Mouse (Mus musculus) embryonic facial prominence, embryonic 13.5 days (tissue): Measurements from ENCODE around the gene Tmem221. TPM values are rescaled to one million over a fixed set of nuclear protein-coding genes. Genes with fewer than 3 reads are reported as not detected.
A peak's percentile ranks its signal among the peaks of the same experiment; 100 is the strongest.

Experiments used
- ATAC-seq: fragments of 200-750 bp; cut with Nextera tagmentation; 2 replicates; pipeline ENCODE4 v1.8.0; 2017; ENCODE audit warnings: low read depth; ENCODE audit not compliant: insufficient number of reproducible peaks, insufficient read depth, low FRiP score, low TSS enrichment
- H3K27ac ChIP-seq: fragments of 300-500 bp; sonication (generic); 2 replicates; pipeline ENCODE4 v1.5.1; 2015; ENCODE audit warnings: moderate library complexity, mild to moderate bottlenecking, inconsistent platforms
- H3K27me3 ChIP-seq: fragments of 300-500 bp; sonication (generic); 2 replicates; pipeline ENCODE4 v1.6.1; 2015; ENCODE audit warnings: mild to moderate bottlenecking, inconsistent platforms
- H3K36me3 ChIP-seq: fragments of 300-500 bp; sonication (generic); 2 replicates; pipeline ENCODE4 v1.6.1; 2015; ENCODE audit warnings: mild to moderate bottlenecking, inconsistent platforms
- H3K4me1 ChIP-seq: fragments of 300-500 bp; sonication (generic); 2 replicates; pipeline ENCODE4 v1.6.1; 2015; ENCODE audit warnings: inconsistent platforms
- H3K4me2 ChIP-seq: fragments of 300-500 bp; sonication (generic); 2 replicates; pipeline ENCODE4 v1.6.1; 2015; ENCODE audit warnings: moderate library complexity, mild to moderate bottlenecking, inconsistent platforms
- H3K4me3 ChIP-seq: fragments of 300-500 bp; sonication (generic); 2 replicates; pipeline ENCODE4 v1.5.1; 2015; ENCODE audit warnings: mild to moderate bottlenecking, inconsistent platforms
- H3K9ac ChIP-seq: fragments of 300-500 bp; sonication (generic); 2 replicates; pipeline ENCODE4 v1.6.1; 2015; ENCODE audit warnings: mild to moderate bottlenecking, inconsistent platforms
- H3K9me3 ChIP-seq: fragments of 300-500 bp; sonication (generic); 2 replicates; pipeline ENCODE4 v1.6.1; 2016; ENCODE audit warnings: inconsistent platforms
- WGBS: fragments of 180-500 bp; shearing (Covaris S2); methylation state at CpG from one replicate; pipeline ENCODE4 v1.1.7; 2015; ENCODE audit warnings: mixed read lengths; 5-methylcytosine and 5-hydroxymethylcytosine counted together
- polyA plus RNA-seq: library from polyadenylated mRNA; unstranded; fragments of >200 nt; fragmentation: Nextera tagmentation; extraction: Ambion mirVana; gene quantifications from 2 replicates; pipeline ENCODE4 v1.2.1, GENCODE M21; 2015

Tmem221 gene
- polyA plus RNA-seq, result 0.55 and 1.1 TPM in 2 replicates

DNA sequence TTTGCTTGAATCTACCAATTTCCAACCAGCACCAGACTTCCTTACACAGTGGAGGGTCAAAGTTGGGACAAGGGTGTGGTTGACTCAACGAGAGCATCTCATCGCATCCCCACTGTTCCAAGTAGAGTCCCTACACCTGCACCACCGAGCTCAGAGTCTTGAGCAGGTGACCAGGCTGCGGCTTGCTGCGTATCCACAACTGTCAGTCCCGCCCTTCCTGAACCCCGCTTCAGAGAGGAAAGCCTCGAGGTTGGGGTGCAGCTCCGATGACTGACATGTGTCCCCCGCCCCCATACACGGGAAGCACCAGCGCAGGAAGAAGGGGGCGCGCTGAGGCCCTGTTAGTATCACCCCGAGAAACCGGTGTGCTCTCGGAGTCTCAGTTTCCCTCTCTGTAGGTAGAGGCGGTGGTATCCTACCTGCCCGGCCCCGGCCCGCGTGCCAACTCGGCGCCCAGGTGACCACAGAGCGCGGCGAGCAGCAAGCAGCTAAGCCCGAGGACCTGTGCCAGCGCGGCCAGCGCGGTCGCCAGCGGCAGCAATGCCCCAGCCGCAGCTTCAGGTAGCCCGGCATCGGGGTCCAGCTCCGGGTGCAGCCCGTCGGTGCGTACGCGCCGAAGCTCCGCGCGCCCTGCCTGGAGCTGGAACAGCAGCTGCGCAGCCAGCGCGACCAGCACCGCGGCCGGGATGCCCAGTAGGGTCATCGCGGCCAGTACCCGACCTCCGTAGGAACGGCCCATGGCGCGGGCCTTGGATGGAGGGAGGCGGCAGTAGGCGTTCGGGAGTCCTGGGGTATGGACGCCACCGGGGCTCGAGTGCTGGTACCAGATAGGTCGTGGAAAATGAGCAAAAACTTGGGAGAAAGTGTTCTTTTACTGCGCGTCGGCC is at the start of gene Tmem221:
Gene Tmem221, minus strand, starts transcription at position 801 of the 887 bp plus-strand sequence.
- Histone ChIP-seq H3K4me3 (peak within 1 kb of the TSS; percentile 43), H3K9me3 (no peaks in the 10 kb centered on the region), H3K9ac (peak within 1 kb of the TSS; percentile 56), H3K27ac (no peak within 1 kb of the TSS), H3K36me3 (no peaks in the 10 kb centered on the region), H3K4me2 (peak within 1 kb of the TSS; percentile 64), H3K27me3 (peaks cover 80% of the 10 kb centered on the region), H3K4me1 (peaks cover 21% of the 10 kb centered on the region)
- no peak for ATAC-seq
- 4% methylated on average over 70 of the region's 70 CpGs for WGBS

DNA sequence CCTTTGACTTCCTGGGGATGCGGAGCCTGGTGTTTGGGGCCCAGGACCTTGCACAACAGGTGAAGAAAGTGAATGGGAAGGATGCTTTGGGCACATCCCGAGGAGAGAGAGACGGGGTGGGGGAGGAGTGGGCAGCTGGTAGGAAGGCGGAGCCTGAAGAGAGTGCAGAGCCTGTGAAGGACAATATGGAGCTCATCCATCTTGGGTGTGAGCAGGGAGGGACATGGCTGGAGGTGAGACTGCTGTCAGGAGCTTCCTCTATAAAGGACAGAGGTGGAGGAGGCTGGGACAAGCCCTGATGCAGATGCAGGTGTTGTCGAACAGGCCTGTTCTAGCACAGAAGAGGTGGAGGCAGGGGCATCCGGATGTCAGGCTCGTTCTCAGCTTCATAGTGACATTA is 45.4 kb upstream of the Tmem221 start:
- 0 out of 2 replicates have a peak overlapping the region, but pooled peaks have one; percentile 3 for H3K9ac ChIP-seq
- peaks cover 44% of the 10 kb centered on the region for H3K27me3 ChIP-seq
- ATAC-seq, result no peak
- H3K36me3 ChIP-seq, result peaks cover 9% of the 10 kb centered on the region; the same call in 1 of the 2 replicates
- H3K27ac ChIP-seq, result no peak overlapping the region
- H3K4me3 ChIP-seq, result no peak overlapping the region
- H3K9me3 ChIP-seq, result no peaks in the 10 kb centered on the region
- WGBS, result 62% methylated on average over 7 of the region's 7 CpGs
- H3K4me1 ChIP-seq, result peaks cover 21% of the 10 kb centered on the region
- H3K4me2 ChIP-seq, result no peak overlapping the region

DNA sequence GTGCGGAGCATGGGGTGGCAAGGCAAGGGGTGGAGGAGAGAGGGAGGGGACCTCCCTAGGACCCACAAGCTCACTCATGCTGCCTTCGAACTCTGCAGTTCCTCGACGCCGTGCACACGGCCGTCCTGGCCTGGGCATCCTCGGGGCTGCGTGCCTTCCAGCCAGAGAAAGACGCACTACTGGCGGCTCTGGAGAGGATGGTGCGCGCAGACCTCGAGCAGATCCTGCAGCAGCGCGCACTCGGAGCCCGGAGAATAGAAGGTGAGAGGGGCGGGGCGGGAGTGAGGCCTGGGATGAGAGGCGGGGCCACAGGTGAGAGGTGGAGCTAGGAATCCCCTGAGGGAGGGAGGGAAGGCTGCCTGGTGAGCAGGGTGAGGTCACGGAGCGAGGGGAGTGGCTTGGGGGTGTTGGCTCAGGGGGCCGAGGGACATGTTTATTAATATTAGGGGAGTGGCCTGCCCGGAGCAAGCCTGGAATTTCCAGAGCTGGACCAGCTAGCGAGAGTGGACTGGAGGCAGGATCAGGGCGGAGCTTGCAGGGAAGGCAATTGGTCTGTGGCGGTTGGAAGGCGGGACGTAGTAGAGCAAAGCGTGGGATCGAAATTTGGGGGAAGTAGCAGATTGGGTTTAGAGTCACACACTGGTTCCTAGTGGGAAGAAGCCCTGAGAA is 44.1 kb upstream of the Tmem221 start:
- peak overlapping the region; percentile 46 for H3K4me3 ChIP-seq
- H3K27ac ChIP-seq, result no peak overlapping the region
- H3K9me3 ChIP-seq, result no peaks in the 10 kb centered on the region
- peaks cover 44% of the 10 kb centered on the region for H3K27me3 ChIP-seq
- H3K9ac ChIP-seq, result peak overlapping the region; percentile 66
- peak overlapping the region; percentile 83 for H3K4me2 ChIP-seq
- H3K36me3 ChIP-seq, result peaks cover 9% of the 10 kb centered on the region; the same call in 1 of the 2 replicates
- H3K4me1 ChIP-seq, result peaks cover 21% of the 10 kb centered on the region
- ATAC-seq, result peak; percentile 72
- WGBS, result 2% methylated on average over 32 of the region's 32 CpGs

DNA sequence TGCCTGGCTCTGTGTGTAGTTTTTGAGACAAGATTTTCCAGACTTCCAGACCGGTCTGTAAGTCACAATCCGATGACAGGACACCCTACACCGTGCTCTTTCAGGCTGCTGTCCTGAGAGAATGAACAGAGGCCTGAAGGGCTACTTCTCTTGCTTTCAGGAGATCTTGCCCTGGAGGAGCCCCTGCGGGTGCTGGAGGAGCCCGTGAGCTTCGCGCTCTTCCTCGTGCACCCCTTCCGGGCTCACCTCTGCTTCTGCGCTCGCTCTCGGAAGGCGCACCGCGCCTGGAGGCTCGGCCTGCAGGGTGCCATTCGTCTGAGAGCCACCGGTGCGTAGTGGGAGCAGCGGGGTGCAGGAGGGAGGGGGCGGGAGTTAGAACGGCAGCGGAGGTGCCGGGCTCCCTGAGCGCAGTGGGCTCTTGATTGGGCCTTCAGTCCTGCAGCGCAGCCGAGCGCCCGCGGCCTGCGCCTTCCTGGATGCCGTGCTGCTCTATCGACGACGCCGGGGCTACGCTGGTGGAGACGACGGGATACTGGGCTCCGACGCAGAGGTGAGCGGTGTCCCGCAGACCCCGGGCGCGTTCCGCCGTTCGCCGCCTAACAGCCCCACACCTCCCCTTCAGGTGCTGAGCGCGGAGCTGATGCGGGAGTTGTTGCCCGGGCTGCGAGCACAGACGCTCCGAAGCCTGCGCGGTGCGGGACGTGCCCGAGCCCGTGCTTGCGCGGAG is 43.4 kb upstream of the Tmem221 start:
- peak overlapping the region; percentile 46 for H3K4me3 ChIP-seq

DNA sequence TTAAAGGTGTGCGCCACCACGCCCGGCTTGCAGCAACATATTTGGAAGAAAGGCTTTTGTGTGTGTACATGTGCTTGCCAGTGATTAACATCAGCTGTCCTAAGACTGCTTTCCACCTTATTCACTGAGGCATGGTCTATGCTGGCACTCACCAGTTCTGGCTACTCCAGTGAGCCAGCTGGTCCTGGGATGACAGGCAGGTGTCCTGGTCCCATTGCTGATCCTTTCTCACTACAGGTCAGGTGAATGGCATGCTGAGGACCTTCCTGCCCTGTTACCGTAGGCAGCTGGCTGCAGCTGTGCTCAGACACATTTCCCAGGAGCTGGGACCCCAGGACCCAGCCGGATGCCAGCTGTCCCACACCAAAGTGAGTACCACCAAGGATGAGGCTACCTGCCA is 40.2 kb upstream of the Tmem221 start:
- 93% methylated on average over 5 of the region's 5 CpGs for WGBS
- H3K36me3 ChIP-seq, result peaks cover 16% of the 10 kb centered on the region
- no peak overlapping the region for H3K4me3 ChIP-seq
- H3K27me3 ChIP-seq, result peaks cover 39% of the 10 kb centered on the region
- H3K9ac ChIP-seq, result no peak overlapping the region
- peaks cover 33% of the 10 kb centered on the region for H3K4me1 ChIP-seq
- H3K27ac ChIP-seq, result no peak overlapping the region
- no peak overlapping the region for H3K4me2 ChIP-seq
- no peaks in the 10 kb centered on the region for H3K9me3 ChIP-seq
- no peak for ATAC-seq

More for the DNA sequence above, 43.4 kb upstream of the Tmem221 start:
- peaks cover 44% of the 10 kb centered on the region for H3K27me3 ChIP-seq
- H3K27ac ChIP-seq, result no peak overlapping the region
- peak; percentile 27 for ATAC-seq
- H3K36me3 ChIP-seq, result peaks cover 9% of the 10 kb centered on the region; the same call in 1 of the 2 replicates
- H3K4me1 ChIP-seq, result peaks cover 21% of the 10 kb centered on the region
- peak overlapping the region; percentile 66 for H3K9ac ChIP-seq
- H3K9me3 ChIP-seq, result no peaks in the 10 kb centered on the region
- WGBS, result 2% methylated on average over 65 of the region's 65 CpGs
- peak overlapping the region; percentile 83 for H3K4me2 ChIP-seq

DNA sequence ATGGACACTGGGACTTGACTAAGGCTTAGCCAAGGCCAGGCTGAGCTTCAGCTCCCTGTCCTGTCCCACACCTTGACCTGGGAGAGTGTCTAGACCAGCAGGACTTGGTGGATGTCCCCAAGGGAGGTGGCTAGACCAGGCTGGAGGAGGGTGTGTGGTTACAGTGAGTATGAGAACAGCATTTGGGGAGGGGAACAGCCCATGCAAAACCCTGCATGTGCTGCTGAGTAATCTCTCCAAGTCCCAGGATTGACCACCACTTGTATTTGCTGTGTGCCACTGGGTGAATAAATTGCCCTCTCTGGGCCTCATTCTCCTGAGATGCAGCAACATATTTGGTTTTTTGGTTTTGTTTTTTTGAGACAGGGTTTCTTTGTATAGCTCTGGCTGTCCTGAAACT is 39.7 kb upstream of the Tmem221 start:
- Histone ChIP-seq H3K9me3 (no peaks in the 10 kb centered on the region), H3K27me3 (peaks cover 34% of the 10 kb centered on the region), H3K36me3 (peaks cover 16% of the 10 kb centered on the region), H3K9ac (no peak overlapping the region), H3K4me1 (peaks cover 32% of the 10 kb centered on the region), H3K27ac (no peak overlapping the region), H3K4me3 (no peak overlapping the region), H3K4me2 (no peak overlapping the region)
- ATAC-seq, result no peak

DNA sequence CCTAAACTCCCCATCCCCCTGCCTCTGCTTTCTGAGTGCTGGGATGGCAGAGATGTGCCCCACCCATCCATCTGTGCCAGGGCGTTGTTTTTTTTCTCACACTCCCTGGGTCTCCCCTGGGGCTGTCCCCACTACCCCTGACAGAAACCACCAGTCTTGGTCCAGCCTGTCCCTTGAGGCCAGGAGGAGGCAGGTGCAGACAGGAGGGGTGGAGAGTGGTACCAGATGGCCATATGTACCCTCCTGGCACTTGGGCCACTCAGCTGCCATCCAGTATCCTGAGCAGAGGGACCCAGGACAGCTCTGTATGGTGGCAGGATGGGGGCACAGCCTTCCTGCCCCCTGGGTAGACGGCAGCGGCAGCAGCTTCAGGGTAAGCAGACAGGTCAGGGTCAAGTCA is 38.8 kb upstream of the Tmem221 start, which contains the start of gene Fam129c:
Gene Fam129c, plus strand, starts transcription at position 198 of the 400 bp plus-strand sequence.
- H3K27me3 ChIP-seq, result peaks cover 25% of the 10 kb centered on the region
- no peak within 1 kb of the TSS for H3K27ac ChIP-seq
- H3K9me3 ChIP-seq, result no peaks in the 10 kb centered on the region
- H3K36me3 ChIP-seq, result peaks cover 16% of the 10 kb centered on the region
- no peak within 1 kb of the TSS for H3K9ac ChIP-seq
- H3K4me3 ChIP-seq, result no peak within 1 kb of the TSS
- no peak for ATAC-seq
- WGBS, result 86% methylated on average over 3 of the region's 3 CpGs
- peaks cover 32% of the 10 kb centered on the region for H3K4me1 ChIP-seq
- no peak within 1 kb of the TSS for H3K4me2 ChIP-seq

DNA sequence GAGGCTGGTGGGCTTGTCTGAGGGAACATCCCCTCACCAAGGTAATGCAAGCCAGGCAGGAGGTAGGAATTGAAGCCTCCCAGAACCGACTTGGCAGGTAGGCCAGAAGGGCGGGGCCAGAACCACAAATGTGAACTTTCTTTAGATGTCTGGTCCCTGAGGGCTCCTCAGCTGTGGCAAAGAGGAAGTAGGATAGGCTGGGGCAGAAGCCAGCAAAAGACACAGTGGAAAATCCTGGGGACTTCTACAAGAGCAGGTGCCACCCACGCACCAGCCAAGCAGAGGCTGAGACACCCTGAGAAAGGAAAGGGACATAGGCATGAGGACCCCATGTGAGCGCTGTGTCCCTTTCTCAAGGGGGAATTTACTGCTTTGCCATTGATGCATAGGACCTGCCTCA is 38.1 kb upstream of the Tmem221 start:
- ATAC-seq, result no peak
- Histone ChIP-seq H3K9ac (no peak overlapping the region), H3K4me1 (peaks cover 25% of the 10 kb centered on the region), H3K27me3 (peaks cover 18% of the 10 kb centered on the region), H3K4me3 (no peak overlapping the region), H3K4me2 (no peak overlapping the region), H3K27ac (no peak overlapping the region), H3K36me3 (peaks cover 16% of the 10 kb centered on the region), H3K9me3 (no peaks in the 10 kb centered on the region)
- 75% methylated on average over 4 of the region's 4 CpGs for WGBS

DNA sequence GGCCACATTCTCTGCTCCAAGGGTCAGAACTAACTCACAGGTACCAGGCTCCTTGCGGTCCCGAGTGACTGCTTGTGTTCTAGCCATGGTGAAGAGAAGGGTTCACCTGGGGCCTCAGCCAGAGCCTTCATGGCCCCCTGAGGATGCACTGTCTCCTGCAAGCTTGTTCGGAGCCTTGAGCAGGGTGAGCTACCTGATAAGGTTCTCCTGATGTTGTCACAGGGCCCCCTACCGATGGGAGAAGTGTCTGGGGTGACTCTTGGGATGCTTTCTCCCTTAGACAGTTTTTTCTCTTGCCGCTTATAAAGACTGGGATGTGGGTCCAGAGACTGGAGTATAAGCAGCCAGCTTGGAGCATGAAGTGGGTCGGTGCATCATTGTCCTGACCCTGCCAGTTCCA is 37.7 kb upstream of the Tmem221 start:
- peaks cover 16% of the 10 kb centered on the region for H3K36me3 ChIP-seq
- peak overlapping the region; percentile 31 for H3K4me2 ChIP-seq
- WGBS, result 53% methylated on average over 6 of the region's 6 CpGs
- H3K9ac ChIP-seq, result 0 out of 2 replicates have a peak overlapping the region, but pooled peaks have one; percentile 27
- no peak for ATAC-seq
- H3K9me3 ChIP-seq, result no peaks in the 10 kb centered on the region
- peaks cover 23% of the 10 kb centered on the region for H3K4me1 ChIP-seq
- no peak overlapping the region for H3K4me3 ChIP-seq
- H3K27me3 ChIP-seq, result peaks cover 14% of the 10 kb centered on the region
- no peak overlapping the region for H3K27ac ChIP-seq

DNA sequence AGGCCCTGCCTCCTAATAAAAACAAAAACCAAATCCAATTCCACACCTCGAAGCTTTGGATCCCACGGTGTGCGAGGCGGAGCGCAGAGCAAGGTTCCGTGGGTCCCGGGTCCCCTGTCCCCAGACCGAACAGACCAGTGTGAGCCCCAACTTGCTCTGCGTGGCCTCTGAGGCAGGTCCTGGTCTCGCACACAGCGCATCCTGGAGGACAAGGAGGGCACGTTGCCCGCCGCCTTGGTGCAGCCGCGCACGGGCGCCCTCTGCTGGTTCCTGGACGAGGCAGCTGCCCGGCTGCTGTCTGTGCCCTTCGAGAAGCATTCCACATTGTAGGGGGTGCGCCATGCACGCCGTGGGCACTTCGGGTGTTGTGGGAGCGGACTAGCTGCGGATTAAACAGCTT is 37.2 kb upstream of the Tmem221 start:
- no peak for ATAC-seq
- Histone ChIP-seq H3K4me1 (peaks cover 29% of the 10 kb centered on the region), H3K9ac (0 out of 2 replicates have a peak overlapping the region, but pooled peaks have one; percentile 27), H3K27ac (no peak overlapping the region), H3K36me3 (peaks cover 16% of the 10 kb centered on the region), H3K4me3 (no peak overlapping the region), H3K27me3 (peaks cover 11% of the 10 kb centered on the region), H3K4me2 (peak overlapping the region; percentile 31), H3K9me3 (no peaks in the 10 kb centered on the region)
- WGBS, result 9% methylated on average over 27 of the region's 27 CpGs

DNA sequence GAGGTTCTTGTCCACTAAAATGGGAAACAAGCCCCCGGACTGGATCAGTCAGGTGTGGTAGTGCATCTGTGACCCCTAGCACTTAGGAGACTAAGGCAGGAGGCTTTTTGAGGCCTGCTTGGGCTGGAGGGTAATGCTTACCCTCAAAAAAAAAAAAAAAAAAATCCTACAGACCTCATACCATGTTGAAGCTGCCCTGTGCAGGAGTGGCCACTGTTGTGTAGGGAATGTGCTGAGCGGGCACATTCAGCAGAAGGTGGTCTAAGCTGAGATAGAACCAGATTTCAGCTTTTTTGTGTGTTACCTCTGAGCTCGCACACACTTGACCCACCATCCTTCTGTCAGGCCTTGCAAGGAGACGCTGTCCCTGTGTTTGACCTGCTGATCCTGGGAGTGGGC is 35.7 kb upstream of the Tmem221 start:
- Histone ChIP-seq H3K9ac (0 out of 2 replicates have a peak overlapping the region, but pooled peaks have one; percentile 12), H3K4me1 (peaks cover 30% of the 10 kb centered on the region), H3K4me2 (no peak overlapping the region), H3K36me3 (peaks cover 7% of the 10 kb centered on the region; the same call in 1 of the 2 replicates), H3K27me3 (no peaks in the 10 kb centered on the region), H3K9me3 (no peaks in the 10 kb centered on the region), H3K4me3 (no peak overlapping the region), H3K27ac (no peak overlapping the region)
- 90% methylated on average over 4 of the region's 4 CpGs for whole genome bisulfite sequencing
- ATAC-seq, result no peak
